Mouse (Mus musculus) spleen, embryonic (tissue): ENCODE results near the gene Cox15.

Experiments
- CTCF ChIA-PET: fragments of 350-600 bp; sonication (Branson Sonifier 250); formaldehyde crosslinking; loops from one replicate; lab custom pipeline; 2022; lab: Charles Lee

The Cox15 gene

GRCm38 (mm10) chr19:43752489-43753225 lies at the start of gene Cox15, which contains the start of gene Cutc:
TSS of gene Cox15 (minus strand) at chr19:43753000.
TSS of gene Cutc (plus strand) at chr19:43752996.
- CTCF ChIA-PET = no interaction called here

DNA sequence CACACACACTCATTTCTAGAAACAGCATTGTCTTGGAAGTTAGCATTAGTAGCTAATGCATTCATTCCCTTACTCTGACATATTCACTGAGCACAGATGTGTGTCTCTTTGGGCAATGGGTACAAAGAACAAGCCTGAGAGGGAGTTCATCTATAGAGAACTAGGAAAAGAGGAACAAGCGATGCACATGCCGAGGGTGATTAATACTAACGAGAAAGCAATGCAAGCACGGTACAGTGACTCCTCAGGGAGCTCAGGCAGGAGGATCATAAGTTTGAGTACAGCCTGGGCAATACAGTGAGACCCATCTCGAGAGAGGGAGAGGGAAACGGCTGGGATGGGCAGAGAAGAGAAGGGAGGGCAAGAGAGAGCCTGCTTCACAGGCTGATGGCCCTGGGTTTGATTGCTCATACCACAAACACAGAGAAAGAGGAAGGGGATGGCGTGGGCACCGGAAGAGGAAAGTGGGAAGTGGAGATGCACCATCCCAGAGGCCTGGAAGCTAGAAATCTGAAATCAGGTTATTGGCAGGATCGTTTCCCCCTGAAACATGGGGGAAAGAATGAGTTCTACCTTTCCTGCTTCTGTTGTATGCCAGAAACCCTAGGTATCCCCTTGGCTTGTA lies 48.7 kb upstream of the Cox15 start:
- CTCF ChIA-PET = no interaction called here

- CTCF ChIA-PET = no interaction called here
Measured at GRCm38 (mm10) chr19:43797216-43797615, 44.4 kb upstream of the Cox15 start.

- CTCF ChIA-PET = no interaction called here
Measured at GRCm38 (mm10) chr19:43795511-43795910, 42.7 kb upstream of the Cox15 start.

- CTCF ChIA-PET = interaction anchor here (0.6 kb wide), 1 partner anchor 23 kb away, joined by 3 read pairs; no protein-coding TSS in a partner anchor
Measured at GRCm38 (mm10) chr19:43793951-43794350, 41.2 kb upstream of the Cox15 start.

DNA sequence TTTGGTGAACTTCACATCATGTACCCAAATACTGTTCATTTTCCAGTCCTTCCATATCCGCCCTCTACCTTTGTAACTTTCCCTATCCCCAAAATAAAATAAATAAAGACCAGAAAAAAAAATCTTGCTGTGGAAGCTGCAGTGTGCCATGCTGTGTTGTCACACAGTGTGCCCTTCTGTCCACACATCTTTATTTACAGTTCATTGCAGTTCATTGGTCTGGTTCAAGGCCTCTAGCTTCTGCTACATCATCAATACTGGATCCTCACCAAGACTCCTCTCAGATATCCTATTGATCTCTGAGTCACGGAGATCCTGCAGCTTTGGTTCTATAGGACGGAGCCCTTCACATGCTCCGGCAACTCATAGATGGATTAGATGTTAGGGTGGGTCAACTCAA lies 39.7 kb upstream of the Cox15 start:
- CTCF ChIA-PET = interaction anchor here (0.6 kb wide), 1 partner anchor 165 kb away, joined by 3 read pairs; no protein-coding TSS in a partner anchor

GRCm38 (mm10) chr19:43789817-43790216 lies 37.0 kb upstream of the Cox15 start:
- CTCF ChIA-PET = no interaction called here

DNA sequence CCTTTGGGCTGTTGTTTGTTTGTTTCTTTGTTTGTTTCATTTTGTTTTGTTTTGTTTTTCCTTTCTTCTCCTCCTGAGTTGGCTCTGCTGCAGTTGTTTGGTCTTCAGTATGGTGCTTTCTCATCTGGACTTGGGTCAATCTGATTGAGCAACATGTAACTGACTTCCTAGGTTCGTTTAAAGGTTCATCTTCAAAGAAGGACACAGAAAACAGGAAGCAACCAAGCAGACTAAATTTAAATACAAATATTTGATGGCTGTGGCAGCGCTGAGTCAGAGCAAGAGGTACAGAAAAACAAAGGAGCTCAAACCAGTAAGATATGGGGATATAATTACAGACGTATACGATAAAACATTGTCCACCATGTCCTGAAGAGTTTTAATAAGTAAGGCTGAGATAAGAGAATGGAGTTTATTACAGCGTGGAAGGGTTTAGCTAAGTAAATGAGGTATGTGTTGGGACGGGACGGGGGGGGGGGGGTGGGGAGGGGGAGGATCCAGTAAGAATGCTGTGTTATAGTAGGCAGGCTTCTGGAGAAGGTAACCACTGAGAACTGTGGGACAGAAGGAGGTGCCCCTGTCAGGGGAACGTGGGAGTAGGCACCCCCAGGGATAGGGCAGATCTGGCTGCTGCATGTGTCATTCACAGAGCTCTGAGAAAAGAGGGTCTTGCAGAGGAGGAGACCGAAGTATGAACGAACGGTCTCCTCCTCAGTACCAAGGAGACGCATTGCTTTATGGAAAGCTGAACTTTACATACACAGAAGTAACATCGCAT lies 33.6 kb upstream of the Cox15 start:
- CTCF ChIA-PET = no interaction called here

- CTCF ChIA-PET = no interaction called here
Measured at GRCm38 (mm10) chr19:43784761-43785160, 32.0 kb upstream of the Cox15 start.

- CTCF ChIA-PET = no interaction called here
Measured at GRCm38 (mm10) chr19:43781980-43782379, 29.2 kb upstream of the Cox15 start, which contains the start of gene Abcc2. TSS of gene Abcc2 (plus strand) at chr19:43782192.

DNA sequence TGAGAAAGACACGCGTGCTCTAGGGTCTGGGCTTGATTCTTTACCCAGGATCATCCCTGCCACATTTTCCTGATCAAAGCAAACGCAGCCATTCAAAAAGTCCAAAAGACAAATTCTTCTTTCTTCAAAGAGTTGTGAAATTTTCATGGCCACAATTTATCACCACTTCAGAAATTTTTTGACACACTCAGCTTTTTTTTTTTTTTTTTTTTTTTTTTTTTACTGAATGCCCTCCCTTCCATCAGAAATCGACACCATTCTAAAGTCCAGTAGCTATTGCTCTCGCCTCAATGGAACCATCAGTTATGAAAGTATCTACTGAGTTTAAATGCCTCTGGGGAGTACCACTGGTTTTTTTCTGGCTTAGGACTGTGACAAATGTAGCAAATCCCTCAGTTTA lies 27.6 kb upstream of the Cox15 start:
- CTCF ChIA-PET = no interaction called here

GRCm38 (mm10) chr19:43777308-43777707 lies 24.5 kb upstream of the Cox15 start:
- CTCF ChIA-PET = interaction anchor here (1.1 kb wide), 1 partner anchor 153 kb away, joined by 3 read pairs; no protein-coding TSS in a partner anchor

GRCm38 (mm10) chr19:43776561-43776960 lies 23.8 kb upstream of the Cox15 start:
- CTCF ChIA-PET = interaction anchor here (1.1 kb wide), 1 partner anchor 153 kb away, joined by 3 read pairs; no protein-coding TSS in a partner anchor

DNA sequence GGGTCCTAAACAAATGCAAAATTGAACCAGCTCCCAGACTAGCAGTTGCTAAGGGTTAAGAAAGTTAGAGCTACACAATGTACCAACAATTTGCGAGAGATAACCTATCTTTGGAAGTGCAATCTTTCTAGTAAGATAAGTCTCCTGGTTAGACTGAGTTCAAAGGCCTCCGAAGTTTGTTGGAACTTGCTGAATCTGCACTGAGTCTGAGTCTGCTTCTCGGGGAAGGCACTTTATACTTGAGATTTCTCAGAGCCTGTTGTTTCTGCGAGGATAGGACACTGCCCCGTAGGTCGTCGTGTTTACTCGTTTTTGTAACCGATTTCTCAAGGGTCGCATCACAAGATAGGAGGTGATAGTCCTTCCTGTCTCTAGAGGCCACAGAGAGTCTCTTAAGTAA lies 22.6 kb upstream of the Cox15 start:
- CTCF ChIA-PET = no interaction called here

- CTCF ChIA-PET = no interaction called here
Measured at GRCm38 (mm10) chr19:43772311-43772710, 19.5 kb upstream of the Cox15 start.

- CTCF ChIA-PET = interaction anchor here (1.2 kb wide), 1 partner anchor 18 kb away, joined by 6 read pairs; no protein-coding TSS in a partner anchor
Measured at GRCm38 (mm10) chr19:43771499-43771969, 18.7 kb upstream of the Cox15 start.

- CTCF ChIA-PET = interaction anchor here (1.2 kb wide), 1 partner anchor 17 kb away, joined by 6 read pairs; no protein-coding TSS in a partner anchor
Measured at GRCm38 (mm10) chr19:43770584-43770983, 17.8 kb upstream of the Cox15 start.

DNA sequence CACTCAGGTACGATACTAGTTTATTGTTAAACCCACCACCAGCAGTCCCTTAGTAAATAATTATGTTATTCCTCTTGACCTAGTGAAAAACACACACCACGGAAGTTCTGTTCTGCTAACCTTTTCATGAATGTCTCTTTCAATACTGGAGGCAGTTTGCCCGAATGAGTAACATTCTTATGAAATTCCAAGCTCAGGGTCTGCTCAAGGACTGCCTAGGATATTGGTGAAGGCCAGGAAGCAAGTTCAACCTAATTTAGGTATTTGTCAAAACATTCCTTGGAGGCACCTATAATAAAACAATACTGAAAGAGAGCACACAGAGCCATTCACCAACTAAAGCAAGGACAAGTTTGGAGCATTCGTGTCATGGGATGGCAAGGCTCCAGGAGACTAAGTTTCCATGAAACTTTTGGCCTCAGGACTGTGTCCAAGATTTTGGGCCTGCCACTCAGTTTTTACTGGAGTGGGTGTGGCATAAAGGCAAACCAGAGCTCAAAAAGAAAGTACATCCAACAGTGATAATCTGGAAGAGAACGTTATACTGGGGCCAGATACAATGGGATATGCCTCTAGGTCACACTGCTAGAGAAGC lies 16.7 kb upstream of the Cox15 start:
- CTCF ChIA-PET = no interaction called here

- CTCF ChIA-PET = no interaction called here
Measured at GRCm38 (mm10) chr19:43767549-43768322, 14.9 kb upstream of the Cox15 start.

DNA sequence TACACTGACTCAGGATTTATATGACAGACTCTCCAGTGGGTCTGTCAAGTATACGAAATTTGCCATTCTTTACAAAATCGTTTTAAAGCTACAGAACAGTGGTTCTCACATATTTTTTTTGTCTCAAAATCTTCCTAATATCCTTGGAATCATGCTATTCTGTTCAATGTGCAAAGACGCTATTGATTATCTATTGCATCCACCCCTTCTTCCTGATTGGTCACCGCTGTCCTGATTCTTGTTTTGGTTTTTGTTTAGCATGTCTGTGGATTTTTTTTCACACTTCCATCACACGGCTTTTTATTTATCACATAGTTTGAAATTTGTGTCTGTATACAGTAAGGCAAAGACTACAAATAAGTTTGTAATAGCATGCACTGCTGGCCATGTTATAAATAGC lies 13.7 kb upstream of the Cox15 start:
- CTCF ChIA-PET = interaction anchor here (1.0 kb wide), 2 partner anchors 33 to 99 kb away, joined by 4 to 5 read pairs; no protein-coding TSS in a partner anchor
